Mouse (Mus musculus): ENCODE measurements around the gene Rtn4rl2. TPM values are rescaled to one million over a fixed set of nuclear protein-coding genes. Genes with fewer than 3 reads are reported as not detected.

Rtn4rl2 gene
- polyA plus RNA-seq, 1 experiment from 2014 or later: 3.9 TPM

DNA sequence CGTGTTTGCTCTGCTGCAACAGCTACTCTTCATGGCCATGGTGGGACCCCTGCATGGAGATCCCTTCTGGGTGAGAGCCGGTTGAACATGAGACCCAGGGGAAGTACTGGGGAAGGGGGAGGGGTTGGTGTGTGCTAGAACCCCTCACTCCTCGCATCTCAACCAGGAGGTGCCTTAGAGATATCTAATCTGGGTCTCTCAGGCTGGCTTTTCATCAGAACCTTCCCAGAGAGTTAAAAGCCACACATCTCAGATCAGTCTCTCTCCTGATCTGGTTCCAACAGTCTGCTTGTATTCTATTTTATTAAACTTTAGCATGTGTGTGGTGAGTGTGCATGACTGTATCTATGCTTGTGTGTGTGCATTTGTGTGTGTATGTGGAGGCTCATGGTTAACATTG lies 25.1 kb downstream of the Rtn4rl2 start:
- Histone ChIP-seq H3K4me1 (peaks cover 10% of the 10 kb centered on the region), H3K36me3 (no peaks in the 10 kb centered on the region), H3K27me3 (replicated peaks) (peaks cover 17% of the 10 kb centered on the region), H3K9me3 (replicated peaks) (no peaks in the 10 kb centered on the region), H3K4me2 (no peak overlapping the region), H3K27ac (replicated peaks) (no peak overlapping the region), H3K9ac (replicated peaks) (no peak overlapping the region), H3K4me3 (replicated peaks) (no peak overlapping the region)
- WGBS: 95% methylated on average over 3 of the region's 3 CpGs
- no peak for ATAC-seq (ENCODE audit: low FRiP score)

DNA sequence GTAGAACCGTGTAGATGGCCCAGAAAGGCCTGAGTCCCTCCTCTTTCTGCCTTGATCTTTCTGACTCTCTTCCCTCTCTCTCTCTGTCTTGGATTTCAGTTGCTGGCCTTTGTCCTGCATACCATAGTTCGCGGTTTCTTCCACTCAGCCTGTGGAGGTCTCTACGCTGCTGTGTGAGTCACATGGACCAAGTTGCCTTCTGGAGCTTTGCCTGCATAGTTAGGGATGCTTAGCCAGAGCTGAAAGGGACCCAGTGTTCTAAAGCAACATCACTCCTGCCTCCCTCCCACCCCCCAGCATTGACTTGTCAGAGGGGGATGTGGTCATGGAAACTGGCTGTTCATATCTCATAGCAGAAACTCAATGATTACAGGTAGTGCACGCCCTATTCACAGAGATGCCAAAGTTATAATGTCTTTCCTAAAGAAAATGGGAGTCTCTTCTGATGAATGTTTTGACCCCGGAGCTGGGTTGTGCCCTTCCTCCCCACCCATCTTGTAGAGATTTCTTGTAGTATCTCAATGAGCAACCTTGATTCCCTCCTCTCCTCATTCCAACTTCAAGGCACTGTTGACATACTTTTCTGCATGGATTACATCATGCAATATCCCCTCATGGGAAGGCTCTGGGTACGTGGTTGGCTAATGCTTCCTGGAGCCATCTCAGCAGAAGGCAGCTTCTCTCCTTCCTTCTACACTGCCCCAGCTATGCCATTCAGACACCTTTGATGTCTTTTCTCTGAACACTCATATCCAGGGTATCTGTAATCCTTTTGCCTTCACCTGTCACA lies 26.3 kb downstream of the Rtn4rl2 start:
- no peak overlapping the region for H3K4me3 ChIP-seq (replicated peaks)
- WGBS: 86% methylated on average over 7 of the region's 7 CpGs
- no peaks in the 10 kb centered on the region for H3K4me1 ChIP-seq
- H3K4me2 ChIP-seq: no peak overlapping the region
- H3K9me3 ChIP-seq (replicated peaks): no peaks in the 10 kb centered on the region
- H3K27ac ChIP-seq (replicated peaks): no peak overlapping the region
- ATAC-seq (ENCODE audit: low FRiP score): no peak
- H3K27me3 ChIP-seq (replicated peaks): peaks cover 5% of the 10 kb centered on the region; the same call in 1 of the 2 replicates
- no peaks in the 10 kb centered on the region for H3K36me3 ChIP-seq
- H3K9ac ChIP-seq (replicated peaks): no peak overlapping the region

DNA sequence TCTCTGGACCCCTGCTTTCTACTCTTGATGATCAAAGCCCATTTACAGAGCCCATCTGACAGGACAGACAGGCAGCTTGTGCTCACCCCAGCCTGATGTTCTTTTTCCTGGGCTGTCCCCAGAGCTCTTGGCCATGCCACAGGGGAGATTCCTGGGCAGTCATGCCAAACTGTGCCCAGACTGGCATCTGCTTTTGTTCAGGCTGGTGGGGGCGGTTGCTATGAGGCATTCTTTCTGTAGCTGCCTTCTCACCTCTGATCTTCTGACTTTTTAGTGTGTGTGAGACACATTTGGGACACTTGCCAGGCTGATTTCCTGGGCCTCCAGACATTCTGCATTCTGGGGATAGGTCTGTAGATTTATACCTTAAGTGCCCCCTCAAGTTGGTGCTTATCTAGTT lies 28.0 kb downstream of the Rtn4rl2 start:
- 91% methylated on average over 1 of the region's 1 CpGs for WGBS
- H3K9ac ChIP-seq (replicated peaks): no peak overlapping the region
- H3K27ac ChIP-seq (replicated peaks): no peak overlapping the region
- no peak for ATAC-seq (ENCODE audit: low FRiP score)
- no peak overlapping the region for H3K4me2 ChIP-seq
- H3K4me3 ChIP-seq (replicated peaks): no peak overlapping the region
- H3K27me3 ChIP-seq (replicated peaks): no peaks in the 10 kb centered on the region
- H3K9me3 ChIP-seq (replicated peaks): no peaks in the 10 kb centered on the region
- no peaks in the 10 kb centered on the region for H3K4me1 ChIP-seq
- H3K36me3 ChIP-seq: no peaks in the 10 kb centered on the region

DNA sequence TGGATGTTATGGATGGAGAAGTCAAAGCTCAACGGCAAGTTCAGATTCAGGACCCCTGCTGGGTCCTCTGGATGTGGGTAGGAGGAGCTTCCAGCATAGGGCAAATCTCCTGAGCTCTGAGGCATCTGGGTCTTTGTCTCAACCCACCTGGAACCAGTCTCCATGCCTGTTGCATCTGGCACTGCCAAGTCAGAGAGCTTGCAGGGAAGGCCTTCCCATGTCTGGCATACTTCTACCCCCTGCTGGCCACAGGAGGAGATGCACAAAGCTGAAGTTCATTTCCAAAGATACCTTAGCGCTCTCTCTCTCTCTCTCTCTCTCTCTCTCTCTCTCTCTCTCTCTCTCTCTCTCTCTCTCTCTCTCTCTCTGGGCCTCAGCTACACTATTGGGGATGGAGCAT lies 30.8 kb downstream of the Rtn4rl2 start:
- Histone ChIP-seq H3K4me3 (replicated peaks) (no peak overlapping the region), H3K4me2 (no peak overlapping the region), H3K27ac (replicated peaks) (no peak overlapping the region), H3K4me1 (peaks cover 9% of the 10 kb centered on the region; the same call in 1 of the 2 replicates), H3K9ac (replicated peaks) (no peak overlapping the region), H3K36me3 (no peaks in the 10 kb centered on the region), H3K9me3 (replicated peaks) (no peaks in the 10 kb centered on the region), H3K27me3 (replicated peaks) (no peaks in the 10 kb centered on the region)
- peak; percentile 63; the same call in 1 of the 2 replicates for ATAC-seq (ENCODE audit: low FRiP score)
- WGBS: 50% methylated on average over 2 of the region's 2 CpGs

DNA sequence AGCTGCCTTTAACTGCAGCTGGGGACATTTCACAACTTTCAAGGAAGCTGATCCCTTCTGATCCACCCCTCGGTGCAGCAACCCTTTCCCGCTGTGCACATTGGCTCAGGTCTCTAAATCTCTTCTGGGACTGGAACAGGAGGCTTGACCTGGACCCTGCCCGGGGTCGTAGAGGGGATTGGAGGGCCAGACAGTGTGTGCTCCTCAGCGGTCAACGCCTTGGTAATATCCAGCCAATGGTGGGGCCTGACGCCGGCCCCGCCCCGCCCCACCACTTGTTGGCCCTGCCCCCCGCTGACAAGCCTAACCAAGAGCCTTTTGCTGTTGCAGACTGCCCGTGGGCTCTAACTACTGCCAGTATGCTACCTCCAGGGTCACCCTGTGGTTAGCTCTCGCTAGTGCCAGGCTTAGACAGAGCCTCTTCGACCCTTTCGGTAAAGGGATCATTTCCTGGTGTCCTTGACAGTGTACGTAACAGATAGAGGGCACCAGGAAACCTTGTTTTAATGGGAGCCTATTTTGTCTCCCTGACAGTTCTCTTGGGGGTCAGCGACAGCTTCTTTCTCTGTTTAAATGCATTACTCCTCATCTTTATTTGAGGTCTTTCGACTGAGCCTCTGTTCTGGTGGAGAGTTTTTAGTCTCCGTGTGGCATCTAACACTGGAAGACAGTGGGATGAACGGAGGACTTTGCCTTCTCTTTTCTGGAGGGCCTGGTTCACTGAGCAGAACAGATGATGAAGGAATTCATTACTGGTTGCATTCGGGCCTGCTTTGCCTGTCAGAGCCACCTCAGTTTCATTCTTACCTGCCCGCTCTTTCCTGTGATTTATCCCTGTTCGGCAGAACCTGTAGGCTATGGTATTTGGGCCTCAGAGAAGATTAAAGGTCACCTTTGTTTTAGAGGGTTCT lies 35.1 kb downstream of the Rtn4rl2 start:
- ATAC-seq (ENCODE audit: low FRiP score): peak; percentile 25; the same call in 1 of the 2 replicates

DNA sequence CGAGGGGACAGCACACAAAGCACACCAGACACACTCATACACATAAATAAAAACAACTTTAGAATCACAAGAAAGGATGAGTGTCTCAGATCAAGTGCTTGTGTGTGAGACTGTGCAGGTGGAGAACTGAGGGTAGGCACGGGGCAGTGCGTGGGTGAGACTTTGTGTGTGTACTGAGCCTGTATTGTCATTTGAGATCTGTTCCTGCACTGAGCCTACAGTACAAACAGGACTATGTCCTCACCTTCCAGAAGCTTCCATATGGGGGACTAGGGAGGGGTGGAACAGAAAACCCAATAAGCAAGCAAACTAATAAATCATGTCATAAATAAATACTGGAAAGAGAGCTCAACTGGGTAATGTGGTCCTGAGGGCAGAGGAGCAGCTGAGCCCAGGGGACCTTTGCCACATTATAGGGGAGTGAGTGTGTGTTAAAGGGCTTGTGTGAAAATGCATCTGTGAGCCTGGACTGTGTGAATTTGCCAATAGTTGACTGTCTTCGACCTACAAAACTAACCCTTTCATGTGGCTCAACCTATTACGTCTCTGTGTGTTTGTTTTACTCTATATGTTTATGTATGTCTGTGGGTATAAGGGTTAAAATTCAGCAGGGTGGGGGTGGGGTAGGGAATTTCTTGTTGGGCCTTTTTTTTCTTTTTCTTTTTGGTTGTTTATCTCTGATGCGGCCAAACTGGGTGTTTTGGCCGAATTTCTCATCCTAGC lies 35.9 kb downstream of the Rtn4rl2 start:
- 65% methylated on average over 7 of the region's 7 CpGs for WGBS
- Histone ChIP-seq H3K4me1 (peaks cover 9% of the 10 kb centered on the region; the same call in 1 of the 2 replicates), H3K4me3 (replicated peaks) (no peak overlapping the region), H3K9me3 (replicated peaks) (no peaks in the 10 kb centered on the region), H3K9ac (replicated peaks) (no peak overlapping the region), H3K4me2 (peak overlapping the region; percentile 39), H3K36me3 (no peaks in the 10 kb centered on the region), H3K27ac (replicated peaks) (no peak overlapping the region), H3K27me3 (replicated peaks) (no peaks in the 10 kb centered on the region)
- no peak for ATAC-seq (ENCODE audit: low FRiP score)

More for the DNA sequence above, 35.1 kb downstream of the Rtn4rl2 start:
- Histone ChIP-seq H3K4me2 (peak overlapping the region; percentile 39), H3K27ac (replicated peaks) (no peak overlapping the region), H3K9ac (replicated peaks) (no peak overlapping the region), H3K9me3 (replicated peaks) (no peaks in the 10 kb centered on the region), H3K4me1 (peaks cover 9% of the 10 kb centered on the region; the same call in 1 of the 2 replicates), H3K36me3 (no peaks in the 10 kb centered on the region), H3K27me3 (replicated peaks) (no peaks in the 10 kb centered on the region), H3K4me3 (replicated peaks) (no peak overlapping the region)
- 33% methylated on average over 23 of the region's 23 CpGs for WGBS

DNA sequence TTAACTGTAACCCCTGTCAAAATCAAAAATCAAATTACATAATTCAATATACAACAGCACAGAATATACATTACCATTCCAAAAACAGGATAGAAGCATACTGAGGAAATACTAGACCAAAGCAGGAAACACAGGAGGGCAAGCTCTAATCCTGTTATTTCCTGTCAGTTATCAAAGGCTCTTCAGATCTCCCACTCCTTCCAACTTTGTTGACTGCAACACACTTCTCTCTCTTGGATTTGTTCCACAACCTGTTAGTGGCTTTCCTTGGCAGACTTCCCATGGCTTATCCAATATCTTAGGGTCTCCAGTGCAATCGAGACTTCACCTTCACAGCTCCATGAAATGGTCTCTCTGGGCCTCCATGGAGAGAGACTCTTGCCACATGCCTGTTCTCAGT lies 41.3 kb downstream of the Rtn4rl2 start:
- peaks cover 10% of the 10 kb centered on the region for H3K4me1 ChIP-seq
- H3K27ac ChIP-seq (replicated peaks): no peak overlapping the region
- H3K27me3 ChIP-seq (replicated peaks): peaks cover 20% of the 10 kb centered on the region
- no peak overlapping the region for H3K4me3 ChIP-seq (replicated peaks)
- no peak overlapping the region for H3K4me2 ChIP-seq
- H3K9ac ChIP-seq (replicated peaks): no peak overlapping the region
- no peaks in the 10 kb centered on the region for H3K36me3 ChIP-seq
- no peaks in the 10 kb centered on the region for H3K9me3 ChIP-seq (replicated peaks)
- 90% methylated on average over 1 of the region's 1 CpGs for WGBS
- no peak for ATAC-seq (ENCODE audit: low FRiP score)

DNA sequence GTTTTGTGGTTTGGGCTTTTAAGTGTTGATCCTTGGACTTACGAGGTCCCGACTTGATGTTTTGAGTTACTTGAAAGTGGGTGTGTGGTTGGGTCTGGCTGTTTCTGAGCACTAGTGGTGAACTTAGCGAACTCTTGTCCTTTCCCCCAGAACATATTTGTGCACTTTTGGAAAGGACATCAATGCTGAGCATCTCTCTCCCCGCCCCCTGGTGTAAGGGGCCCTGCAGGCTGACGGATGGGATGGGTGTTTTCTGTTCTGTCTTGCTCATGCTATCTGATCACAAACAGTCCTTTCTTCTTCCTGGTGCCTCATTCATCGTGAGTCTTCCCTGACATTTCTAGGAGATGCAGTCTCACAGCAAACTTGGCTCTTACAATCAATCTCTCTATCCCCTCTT lies 42.9 kb downstream of the Rtn4rl2 start:
- H3K27me3 ChIP-seq (replicated peaks): peaks cover 36% of the 10 kb centered on the region
- no peak for ATAC-seq (ENCODE audit: low FRiP score)
- no peaks in the 10 kb centered on the region for H3K9me3 ChIP-seq (replicated peaks)
- H3K9ac ChIP-seq (replicated peaks): no peak overlapping the region
- no peak overlapping the region for H3K27ac ChIP-seq (replicated peaks)
- H3K4me1 ChIP-seq: peaks cover 25% of the 10 kb centered on the region
- H3K36me3 ChIP-seq: no peaks in the 10 kb centered on the region
- 88% methylated on average over 6 of the region's 6 CpGs for WGBS
- no peak overlapping the region for H3K4me3 ChIP-seq (replicated peaks)
- no peak overlapping the region for H3K4me2 ChIP-seq

DNA sequence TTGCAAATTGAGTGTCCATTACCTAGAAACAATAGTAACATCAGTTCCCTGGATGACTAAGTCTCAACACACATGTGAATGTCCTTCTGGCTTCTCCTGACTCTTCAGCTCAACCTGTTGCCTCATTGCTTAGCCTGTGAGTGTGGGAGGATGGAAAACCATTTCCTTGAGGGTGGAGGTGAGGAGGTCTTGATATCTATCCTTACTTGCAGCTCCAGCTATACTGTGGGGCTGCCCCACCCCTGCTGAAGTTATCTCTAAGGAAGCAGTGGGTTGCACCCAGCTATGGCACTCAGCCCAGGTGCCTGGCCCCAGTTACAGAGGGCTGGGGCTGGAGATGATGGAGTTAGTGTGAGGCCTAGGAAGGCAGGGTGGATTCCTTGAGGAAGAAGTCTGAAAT lies 44.6 kb downstream of the Rtn4rl2 start:
- H3K4me1 ChIP-seq: peaks cover 25% of the 10 kb centered on the region
- no peak overlapping the region for H3K27ac ChIP-seq (replicated peaks)
- H3K36me3 ChIP-seq: no peaks in the 10 kb centered on the region
- no peak for ATAC-seq (ENCODE audit: low FRiP score)
- no peaks in the 10 kb centered on the region for H3K9me3 ChIP-seq (replicated peaks)
- no peak overlapping the region for H3K9ac ChIP-seq (replicated peaks)
- H3K27me3 ChIP-seq (replicated peaks): peaks cover 53% of the 10 kb centered on the region
- 0 out of 2 replicates have a peak overlapping the region, but pooled peaks have one; percentile 94 for H3K4me2 ChIP-seq
- no peak overlapping the region for H3K4me3 ChIP-seq (replicated peaks)

DNA sequence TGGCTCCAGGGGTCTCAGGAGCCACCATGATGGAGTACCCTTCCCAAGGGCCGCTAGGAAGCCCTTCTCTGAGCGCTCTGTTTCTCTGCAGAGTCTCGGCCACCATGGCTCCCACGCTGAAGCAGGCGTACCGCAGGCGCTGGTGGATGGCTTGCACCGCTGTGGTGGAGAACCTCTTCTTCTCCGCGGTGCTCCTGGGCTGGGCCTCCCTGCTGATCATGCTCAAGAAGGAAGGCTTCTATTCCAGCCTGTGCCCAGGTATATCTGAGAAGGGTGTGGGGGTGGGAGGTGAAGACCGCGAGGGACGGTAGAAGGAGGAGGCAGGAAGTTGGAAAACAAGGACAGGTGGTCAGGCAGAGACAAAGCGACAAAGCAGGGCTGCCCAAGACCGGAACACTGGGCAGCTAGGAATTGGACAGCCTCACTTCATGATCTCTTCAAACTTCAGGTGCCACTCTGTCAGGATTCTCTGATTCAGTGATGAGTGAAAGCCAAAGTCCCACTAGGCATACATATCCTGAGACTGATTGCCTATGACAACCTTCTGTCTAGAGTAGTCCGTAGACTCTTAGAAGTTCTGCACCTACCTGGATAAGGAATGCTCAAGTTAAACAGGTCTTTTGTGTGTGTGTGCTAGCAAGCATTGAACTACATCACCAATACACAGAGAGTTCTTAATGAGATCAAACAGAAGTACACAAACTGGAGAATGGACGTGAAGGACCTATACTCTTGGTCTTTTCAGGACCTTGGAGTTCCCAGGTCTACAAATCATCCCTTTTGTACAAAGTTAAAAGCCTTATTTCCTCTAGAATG lies 45.6 kb downstream of the Rtn4rl2 start:
- Histone ChIP-seq H3K27ac (replicated peaks) (0 out of 2 replicates have a peak overlapping the region, but pooled peaks have one; percentile 56), H3K27me3 (replicated peaks) (peaks cover 55% of the 10 kb centered on the region), H3K4me2 (peak overlapping the region; percentile 94), H3K9me3 (replicated peaks) (no peaks in the 10 kb centered on the region), H3K4me3 (replicated peaks) (peak overlapping the region; percentile 48), H3K36me3 (no peaks in the 10 kb centered on the region), H3K4me1 (peaks cover 25% of the 10 kb centered on the region), H3K9ac (replicated peaks) (peak overlapping the region; percentile 48)
- 8% methylated on average over 17 of the region's 17 CpGs for WGBS
- ATAC-seq (ENCODE audit: low FRiP score): peak; percentile 58

All from neural tube, embryonic 15.5 days (tissue).